Mouse (Mus musculus) liver, adult 2 months (tissue): ENCODE measurements around the gene Dhrs3.

Source experiments
- CTCF ChIP-seq: fragments of 200-500 bp; IDR thresholded peaks from 2 replicates; pipeline ENCODE4 v1.5.1; 2011; ENCODE audit warnings: low read depth, low read length, control low read depth
- POLR2A ChIP-seq: fragments of 200-500 bp; IDR thresholded peaks from 2 replicates; pipeline ENCODE4 v1.6.1; 2011; ENCODE audit warnings: low read length, control low read depth; ENCODE audit not compliant: insufficient read depth; ENCODE audit errors: extremely low read depth

DNA sequence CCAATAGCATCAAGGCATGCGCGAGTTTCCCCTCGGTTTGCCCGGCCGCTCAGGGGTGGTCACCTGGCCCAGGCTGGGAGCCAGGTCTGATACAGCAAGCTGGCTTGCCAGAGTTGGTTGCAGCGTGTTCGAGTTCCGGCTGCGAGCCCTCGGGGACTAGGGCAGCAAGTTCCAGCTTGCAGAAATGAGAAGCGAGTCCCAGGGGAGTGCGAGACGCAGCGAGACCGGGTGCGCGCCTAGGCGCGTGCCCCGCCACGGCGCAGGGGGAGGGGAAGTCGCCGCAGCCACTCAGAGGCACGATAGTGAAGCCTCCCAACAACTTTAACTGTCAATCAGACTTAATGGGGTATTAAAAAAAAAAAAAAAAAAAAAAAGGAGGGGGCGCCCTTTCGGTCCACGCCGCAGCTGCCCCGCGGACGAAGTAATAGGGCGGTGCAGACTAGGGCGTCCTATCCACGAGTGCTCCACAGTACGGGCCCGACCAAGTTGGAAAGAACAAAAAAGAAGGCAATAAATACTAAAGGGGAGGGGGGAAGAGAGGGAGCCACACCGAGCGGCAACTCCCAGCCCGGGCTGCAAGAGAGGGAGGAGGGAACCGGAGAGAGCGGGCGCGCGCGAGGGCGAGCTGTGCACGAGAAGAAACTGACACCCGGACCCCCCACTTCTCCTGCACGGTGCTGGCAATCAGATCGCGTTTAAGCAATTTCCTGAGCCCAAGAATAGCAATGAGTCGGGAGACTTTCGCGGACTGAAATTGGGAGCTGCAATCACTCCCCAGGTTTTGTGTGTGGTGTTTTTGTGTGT, at the start of gene Dhrs3:
- no peak for TF ChIP-seq CTCF
- TF ChIP-seq POLR2A = peak; percentile 52; the same call in 1 of the 2 replicates
